Mouse (Mus musculus) stomach, embryonic 15.5 days (tissue): ENCODE results near the gene Elp4. TPM values are rescaled to one million over a fixed set of nuclear protein-coding genes. Genes with fewer than 3 reads are reported as not detected.

Experiments
- ATAC-seq: fragments of 200-750 bp; cut with Nextera tagmentation; 2 replicates; pipeline ENCODE4 v1.8.0; 2017; ENCODE audit warnings: low read depth, moderate number of reproducible peaks, moderate TSS enrichment; ENCODE audit not compliant: insufficient read depth, low FRiP score
- H3K27ac ChIP-seq: fragments of 300-500 bp; sonication (generic); 2 replicates; pipeline ENCODE4 v1.5.1; 2015; ENCODE audit warnings: mild to moderate bottlenecking, inconsistent platforms
- H3K27me3 ChIP-seq: fragments of 300-500 bp; sonication (generic); replicated peaks from 2 replicates; pipeline ENCODE4 v1.6.1; 2015; ENCODE audit warnings: inconsistent platforms
- H3K36me3 ChIP-seq: fragments of 300-500 bp; sonication (generic); 2 replicates; pipeline ENCODE4 v1.6.1; 2015; ENCODE audit warnings: inconsistent platforms
- H3K4me1 ChIP-seq: fragments of 300-500 bp; sonication (generic); 2 replicates; pipeline ENCODE4 v1.6.1; 2015; ENCODE audit warnings: inconsistent platforms
- H3K4me2 ChIP-seq: fragments of 300-500 bp; sonication (generic); 2 replicates; pipeline ENCODE4 v1.6.1; 2015; ENCODE audit warnings: mild to moderate bottlenecking, inconsistent platforms
- H3K4me3 ChIP-seq: fragments of 300-500 bp; sonication (generic); replicated peaks from 2 replicates; pipeline ENCODE4 v1.5.1; 2015; ENCODE audit warnings: inconsistent platforms
- H3K9ac ChIP-seq: fragments of 300-500 bp; sonication (generic); 2 replicates; pipeline ENCODE4 v1.6.1; 2015; ENCODE audit warnings: inconsistent platforms
- H3K9me3 ChIP-seq: fragments of 300-500 bp; sonication (generic); 2 replicates; pipeline ENCODE4 v1.6.1; 2016; ENCODE audit warnings: inconsistent platforms
- WGBS: fragments of 180-500 bp; shearing (Covaris S2); methylation state at CpG from one replicate; pipeline ENCODE4 v1.1.7; 2015; 5-methylcytosine and 5-hydroxymethylcytosine counted together
- polyA plus RNA-seq: library from polyadenylated mRNA; unstranded; fragments of >200 nt; fragmentation: Nextera tagmentation; extraction: Ambion mirVana; gene quantifications from 2 replicates; pipeline ENCODE4 v1.2.1, GENCODE M21; 2015

Gene Elp4
- polyA plus RNA-seq, 1 experiment from 2014 or later = 37.3 TPM

DNA sequence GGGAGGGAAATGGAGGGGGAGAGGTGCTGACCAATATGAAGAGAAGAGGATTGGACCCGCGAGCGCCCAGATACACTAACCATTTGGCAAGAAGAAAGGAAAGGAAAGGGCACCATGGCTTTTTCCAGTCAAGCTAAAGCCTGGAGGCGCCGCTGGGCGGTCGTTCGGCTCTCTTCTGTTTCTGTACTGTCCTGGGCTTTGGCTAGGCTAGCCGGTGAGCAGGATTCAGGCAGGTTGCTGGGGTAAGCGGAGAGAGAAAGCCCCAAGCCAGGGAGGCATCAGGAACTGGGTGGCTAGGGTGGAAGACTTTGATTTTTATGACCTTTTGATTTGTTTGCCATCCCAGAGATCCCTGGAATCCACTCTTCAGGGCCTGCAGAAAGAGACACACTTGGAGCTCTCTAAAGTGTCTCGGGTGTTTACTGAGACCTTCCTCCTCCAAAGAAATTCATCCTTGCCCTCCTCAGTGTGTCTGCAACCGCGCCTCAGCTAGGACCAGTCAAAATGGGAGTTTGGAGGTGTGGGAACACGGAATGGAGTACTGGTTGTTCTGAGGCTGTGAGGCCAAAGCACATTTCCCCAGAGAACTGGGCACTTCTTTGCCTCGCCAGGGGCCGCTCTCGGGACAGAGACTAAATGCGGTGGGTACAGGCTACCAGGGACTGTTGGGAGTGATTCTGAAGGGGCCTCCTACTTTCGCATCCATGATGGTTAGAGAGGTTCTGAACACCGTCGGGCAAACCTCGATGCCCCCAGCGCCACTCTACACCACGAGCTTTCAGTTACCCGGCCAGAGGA is 232.4 kb downstream of the Elp4 start:
- ATAC-seq = no peak
- 3% methylated on average over 25 of the region's 25 CpGs for WGBS
- H3K9ac ChIP-seq = no peak overlapping the region
- H3K4me1 ChIP-seq = peaks cover 19% of the 10 kb centered on the region
- H3K27me3 ChIP-seq = peaks cover 98% of the 10 kb centered on the region
- H3K36me3 ChIP-seq = no peaks in the 10 kb centered on the region
- H3K4me2 ChIP-seq = no peak overlapping the region; the same call in 1 of the 2 replicates
- no peak overlapping the region for H3K4me3 ChIP-seq
- no peak overlapping the region for H3K27ac ChIP-seq
- H3K9me3 ChIP-seq = no peaks in the 10 kb centered on the region

- Histone ChIP-seq H3K4me1 (peaks cover 16% of the 10 kb centered on the region), H3K4me2 (no peak overlapping the region), H3K27ac (no peak overlapping the region), H3K9ac (no peak overlapping the region), H3K4me3 (no peak overlapping the region), H3K9me3 (no peaks in the 10 kb centered on the region), H3K27me3 (peaks cover 98% of the 10 kb centered on the region), H3K36me3 (no peaks in the 10 kb centered on the region)
- WGBS = 3% methylated on average over 9 of the region's 9 CpGs
- ATAC-seq = no peak
Measured at GRCm38 (mm10) chr2:105671116-105671797, 233.1 kb downstream of the Elp4 start.

GRCm38 (mm10) chr2:105670731-105671095 is 233.7 kb downstream of the Elp4 start:
- Histone ChIP-seq H3K9me3 (no peaks in the 10 kb centered on the region), H3K27ac (no peak overlapping the region), H3K36me3 (no peaks in the 10 kb centered on the region), H3K9ac (no peak overlapping the region), H3K27me3 (peaks cover 98% of the 10 kb centered on the region), H3K4me2 (no peak overlapping the region), H3K4me3 (no peak overlapping the region), H3K4me1 (peaks cover 11% of the 10 kb centered on the region)
- WGBS = 4% methylated on average over 6 of the region's 6 CpGs
- no peak for ATAC-seq

- Histone ChIP-seq H3K4me3 (no peak overlapping the region), H3K4me2 (no peak overlapping the region), H3K4me1 (peaks cover 7% of the 10 kb centered on the region), H3K27me3 (peaks cover 100% of the 10 kb centered on the region), H3K9me3 (no peaks in the 10 kb centered on the region), H3K36me3 (no peaks in the 10 kb centered on the region), H3K9ac (no peak overlapping the region), H3K27ac (no peak overlapping the region)
- ATAC-seq = no peak
- WGBS = 1% methylated on average over 29 of the region's 29 CpGs
Measured at GRCm38 (mm10) chr2:105669881-105670730, 234.3 kb downstream of the Elp4 start.

GRCm38 (mm10) chr2:105669371-105669861 is 234.9 kb downstream of the Elp4 start:
- H3K27ac ChIP-seq = no peak overlapping the region
- H3K4me2 ChIP-seq = no peak overlapping the region; the same call in 1 of the 2 replicates
- H3K4me1 ChIP-seq = peaks cover under 1% of the 10 kb centered on the region; the same call in 1 of the 2 replicates
- ATAC-seq = no peak
- H3K27me3 ChIP-seq = peaks cover 100% of the 10 kb centered on the region
- no peak overlapping the region; the same call in 1 of the 2 replicates for H3K4me3 ChIP-seq
- no peak overlapping the region for H3K9ac ChIP-seq
- under 1% methylated on average over 35 of the region's 35 CpGs for WGBS
- H3K36me3 ChIP-seq = no peaks in the 10 kb centered on the region
- no peaks in the 10 kb centered on the region for H3K9me3 ChIP-seq

- Histone ChIP-seq H3K36me3 (no peaks in the 10 kb centered on the region), H3K4me2 (peak within 1 kb of the TSS; percentile 3; the same call in 1 of the 2 replicates), H3K27ac (no peak within 1 kb of the TSS), H3K9me3 (no peaks in the 10 kb centered on the region), H3K4me1 (no peaks in the 10 kb centered on the region), H3K4me3 (peak within 1 kb of the TSS; percentile 4; the same call in 1 of the 2 replicates), H3K9ac (no peak within 1 kb of the TSS), H3K27me3 (peaks cover 100% of the 10 kb centered on the region)
- WGBS = 2% methylated on average over 44 of the region's 44 CpGs
- no peak for ATAC-seq
Measured at GRCm38 (mm10) chr2:105668271-105669270, 235.8 kb downstream of the Elp4 start, which contains the start of gene Pax6. Gene Pax6 (plus strand): TSS chr2:105668900.

DNA sequence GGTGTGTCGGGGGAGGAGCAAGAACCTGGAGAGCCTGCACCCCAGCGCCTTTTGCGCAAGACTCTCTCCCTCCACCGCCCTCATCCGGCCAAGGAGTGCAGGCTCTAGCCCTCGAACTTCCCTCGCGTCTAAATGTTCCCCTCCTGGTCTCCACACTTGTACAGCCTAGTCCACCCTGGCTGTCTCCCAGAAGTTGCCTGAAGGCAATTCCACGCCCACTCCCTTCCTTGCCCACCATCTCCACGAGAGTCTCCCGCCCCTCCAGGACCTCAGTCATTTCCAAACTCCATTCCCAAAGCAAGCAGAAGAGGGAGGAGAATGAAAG is 236.8 kb downstream of the Elp4 start:
- Histone ChIP-seq H3K36me3 (no peaks in the 10 kb centered on the region), H3K4me2 (no peak overlapping the region), H3K9ac (no peak overlapping the region), H3K27ac (no peak overlapping the region), H3K9me3 (no peaks in the 10 kb centered on the region), H3K27me3 (peaks cover 100% of the 10 kb centered on the region), H3K4me3 (no peak overlapping the region), H3K4me1 (peaks cover 4% of the 10 kb centered on the region; the same call in 1 of the 2 replicates)
- under 1% methylated on average over 11 of the region's 11 CpGs for WGBS
- ATAC-seq = no peak

DNA sequence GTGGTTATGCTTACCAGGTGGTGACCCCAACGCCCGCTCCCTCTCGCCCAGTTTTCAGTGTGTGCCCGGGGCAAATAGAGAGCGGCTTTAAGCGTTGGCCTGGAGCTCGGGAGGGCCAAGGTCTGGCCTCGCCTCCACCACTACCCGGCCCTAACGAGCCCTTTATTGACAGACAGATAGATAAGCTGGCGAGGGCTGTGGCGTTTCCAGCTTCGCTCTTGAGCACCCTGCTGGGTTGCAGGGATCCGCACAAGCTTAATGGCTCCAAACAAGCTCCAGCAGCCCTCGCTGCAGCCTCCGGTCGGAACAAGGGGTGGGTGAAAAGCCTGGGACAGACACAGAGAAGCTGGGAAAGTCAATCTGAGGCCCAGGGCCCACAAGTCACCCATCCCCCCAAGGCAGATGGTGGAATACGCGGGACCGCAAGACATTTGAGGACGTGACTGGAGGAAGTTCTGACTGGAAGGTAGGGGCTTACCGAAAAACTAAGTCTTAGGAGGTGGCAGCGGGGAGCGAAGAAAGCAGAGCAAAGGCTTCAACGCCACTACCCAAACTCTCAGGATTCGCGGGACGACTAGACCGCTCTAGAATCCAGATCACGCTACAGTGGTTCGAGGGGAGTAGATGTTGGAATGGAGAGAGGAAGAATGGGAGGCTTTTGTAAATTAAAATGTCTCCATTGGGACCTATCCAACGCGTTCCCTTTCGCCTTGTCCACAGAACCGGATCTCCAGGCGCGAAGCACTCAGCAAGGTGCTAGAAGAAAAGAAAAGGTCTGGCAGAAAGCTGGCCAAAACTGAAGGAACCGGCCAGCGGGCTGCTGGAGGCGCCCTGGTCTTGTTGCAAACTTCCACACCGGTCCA is 237.4 kb downstream of the Elp4 start:
- Histone ChIP-seq H3K36me3 (no peaks in the 10 kb centered on the region), H3K4me3 (no peak overlapping the region; the same call in 1 of the 2 replicates), H3K4me2 (no peak overlapping the region), H3K27ac (no peak overlapping the region), H3K27me3 (peaks cover 95% of the 10 kb centered on the region), H3K9ac (no peak overlapping the region), H3K4me1 (peaks cover 4% of the 10 kb centered on the region; the same call in 1 of the 2 replicates), H3K9me3 (no peaks in the 10 kb centered on the region)
- ATAC-seq = peak; percentile 51; the same call in 1 of the 2 replicates
- WGBS = 1% methylated on average over 41 of the region's 41 CpGs

DNA sequence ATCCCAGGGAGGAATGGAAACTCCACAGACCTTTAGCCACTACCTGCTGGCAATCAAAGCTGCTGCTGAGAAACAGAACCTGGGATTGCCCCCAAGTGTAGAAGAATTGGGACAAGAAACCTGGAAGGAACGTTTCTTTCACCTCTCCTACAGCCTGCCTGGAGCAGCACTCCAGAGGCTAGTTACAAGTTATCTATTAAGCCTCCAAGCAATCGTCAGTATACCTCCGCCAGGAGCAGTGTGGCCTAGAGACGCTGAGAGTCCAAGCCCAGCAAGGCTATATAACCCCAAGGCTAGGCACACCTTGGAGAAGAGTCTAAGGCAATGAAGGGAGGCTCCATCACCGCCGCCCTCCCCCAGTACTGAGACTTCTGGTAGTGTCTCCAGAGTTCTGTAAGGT is 238.0 kb downstream of the Elp4 start:
- H3K36me3 ChIP-seq = no peaks in the 10 kb centered on the region
- no peak overlapping the region for H3K27ac ChIP-seq
- H3K9ac ChIP-seq = no peak overlapping the region
- no peaks in the 10 kb centered on the region for H3K9me3 ChIP-seq
- H3K4me1 ChIP-seq = peaks cover 4% of the 10 kb centered on the region; the same call in 1 of the 2 replicates
- no peak overlapping the region for H3K4me2 ChIP-seq
- H3K27me3 ChIP-seq = peaks cover 93% of the 10 kb centered on the region
- ATAC-seq = no peak
- H3K4me3 ChIP-seq = no peak overlapping the region
- WGBS = 1% methylated on average over 6 of the region's 6 CpGs
